Mouse (Mus musculus) gastrocnemius, adult 18-20 months (tissue): Measurements from ENCODE around the gene Oxct2a. TPM values are rescaled to one million over a fixed set of nuclear protein-coding genes. Genes with fewer than 3 reads are reported as not detected.
"Not testable (repeated sequence)": the region's sequence is repeated elsewhere in the genome, so short reads cannot be mapped to it uniquely, and the experiment has no call there.

Source experiments
- DNase-seq: peaks from one replicate; pipeline ENCODE4 v3.0.0; 2021; ENCODE audit warnings: low spot score
- total RNA-seq, 2 experiments: library from RNA; stranded (reverse); gene quantifications; 2 replicates each; pipeline ENCODE4 v1.2.3; 2021

Oxct2a gene
- total RNA-seq, 2 experiments from 2014 or later, result 0.25 TPM; not detected in 1

- no peak for DNase-seq
Measured at GRCm38 (mm10) chr4:123313010-123313409, 10.4 kb downstream of the Oxct2a start.

- no peak for DNase-seq
Measured at GRCm38 (mm10) chr4:123311845-123312244, 11.6 kb downstream of the Oxct2a start.

- peak; percentile 67 for DNase-seq
Measured at GRCm38 (mm10) chr4:123308292-123308691, 15.1 kb downstream of the Oxct2a start.

GRCm38 (mm10) chr4:123306999-123307398 is 16.4 kb downstream of the Oxct2a start:
- no peak for DNase-seq

GRCm38 (mm10) chr4:123305789-123306188 is 17.6 kb downstream of the Oxct2a start:
- peak; percentile 68 for DNase-seq

GRCm38 (mm10) chr4:123298980-123299670 is 24.3 kb downstream of the Oxct2a start:
- no peak for DNase-seq

GRCm38 (mm10) chr4:123298226-123298625 is 25.2 kb downstream of the Oxct2a start:
- DNase-seq, result no peak

- DNase-seq, result no peak
Measured at GRCm38 (mm10) chr4:123297195-123297960, 26.1 kb downstream of the Oxct2a start.

GRCm38 (mm10) chr4:123296148-123296534 is 27.3 kb downstream of the Oxct2a start:
- no peak for DNase-seq

- DNase-seq, result peak; percentile 56
Measured at GRCm38 (mm10) chr4:123295516-123296147, 27.8 kb downstream of the Oxct2a start.

- not testable (repeated sequence) for DNase-seq
Measured at GRCm38 (mm10) chr4:123295026-123295425, 28.4 kb downstream of the Oxct2a start.

GRCm38 (mm10) chr4:123293661-123294443 is 29.6 kb downstream of the Oxct2a start:
- no peak for DNase-seq

GRCm38 (mm10) chr4:123292989-123293388 is 30.4 kb downstream of the Oxct2a start:
- DNase-seq, result no peak

- no peak for DNase-seq
Measured at GRCm38 (mm10) chr4:123292390-123292789, 31.0 kb downstream of the Oxct2a start.

GRCm38 (mm10) chr4:123289038-123289437 is 34.4 kb downstream of the Oxct2a start:
- no peak for DNase-seq

GRCm38 (mm10) chr4:123286790-123287189 is 36.6 kb downstream of the Oxct2a start:
- no peak for DNase-seq

GRCm38 (mm10) chr4:123284731-123285624 is 38.5 kb downstream of the Oxct2a start:
- no peak for DNase-seq

- DNase-seq, result peak; percentile 50
Measured at GRCm38 (mm10) chr4:123283675-123284064, 39.8 kb downstream of the Oxct2a start.

- peak; percentile 60 for DNase-seq
Measured at GRCm38 (mm10) chr4:123282915-123283674, 40.3 kb downstream of the Oxct2a start.

- DNase-seq, result peak; percentile 90
Measured at GRCm38 (mm10) chr4:123282500-123282899, 40.9 kb downstream of the Oxct2a start.
